Mouse (Mus musculus): ENCODE results near the gene Emc10.

DNA sequence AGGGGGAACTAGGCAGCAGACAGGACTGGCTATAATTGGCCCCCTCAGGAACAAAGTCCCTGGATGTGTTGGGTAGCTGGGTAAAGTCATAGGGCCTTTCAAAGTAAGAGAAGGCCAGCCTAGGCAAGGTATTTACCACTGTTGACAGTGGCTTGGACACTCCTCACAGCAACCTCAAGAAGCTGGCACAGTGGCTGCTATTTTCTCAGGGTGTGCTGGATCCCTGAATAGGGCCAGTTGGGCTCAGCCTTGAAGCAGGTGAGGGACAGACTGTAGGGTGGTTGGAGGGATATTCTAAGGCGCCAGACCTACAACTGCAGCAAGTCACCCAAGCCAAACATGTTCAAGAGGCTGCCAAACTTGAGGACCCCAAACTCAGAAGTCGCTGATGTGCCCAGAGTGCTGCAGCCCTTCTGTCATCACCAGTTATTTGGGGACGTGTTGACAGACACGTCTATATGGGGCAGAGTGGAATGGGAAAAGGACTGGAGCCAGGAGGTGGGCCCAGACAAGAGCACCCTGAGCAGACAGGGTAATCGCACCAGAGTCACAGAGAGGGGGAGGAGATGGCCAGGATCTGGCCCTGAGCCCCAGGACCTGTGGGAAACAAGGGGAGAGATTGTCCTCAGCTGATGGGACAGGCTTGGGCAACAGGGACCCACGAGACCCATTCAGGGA is 24.3 kb downstream of the Emc10 start:
- TF ChIP-seq POLR2A (IDR thresholded peaks at IDR 0.05; ENCODE audit: control insufficient read depth, low read depth, low read length) (0 out of 2 replicates have a peak, but pooled peaks have one; percentile 10), CTCF (IDR thresholded peaks at IDR 0.05; ENCODE audit: control insufficient read depth, insufficient read depth, insufficient replicate concordance, low read depth, low read length) (no peak)
